Comparison of ENCODE assay signal across 13 mouse cellular contexts in genomic region chr3:122296979-122297378, GRCm38 (mm10). TPM values are rescaled to one million over a fixed set of nuclear protein-coding genes. Genes with fewer than 3 reads are reported as not detected.
DNase-seq lines count a peak whose midpoint lies in the region; ATAC-seq and TF ChIP-seq lines count a peak whose summit lies in the region.
"Had no signal": no experiment of that assay in that cellular context is flagged by ENCODE, and none has a peak within 500 bp of the region (broad histone marks: within the 10 kb centered on the region; RNA-seq: fewer than 3 reads in every experiment).

No protein-coding gene starts in this region.

- 51% methylated on average over 5 of the region's 5 CpGs for WGBS in midbrain, embryonic 14.5 days
- WGBS in midbrain, embryonic 15.5 days, result 55% methylated on average over 5 of the region's 5 CpGs
- WGBS in hindbrain, embryonic 13.5 days, result 55% methylated on average over 5 of the region's 5 CpGs
- WGBS in kidney, adult 2 months, result 70% methylated on average over 5 of the region's 5 CpGs

- H3K9ac ChIP-seq in midbrain, embryonic 14.5 days (replicated peaks; ENCODE audit: low read length), result no peak overlapping the region
- no peak overlapping the region for H3K9ac ChIP-seq in midbrain, embryonic 15.5 days
- no peak overlapping the region for H3K9ac ChIP-seq in hindbrain, embryonic 13.5 days
- H3K9ac ChIP-seq: embryonic facial prominence, embryonic 13.5 days; heart, embryonic 12.5 days; hindbrain, embryonic 15.5 days had no signal

- no peaks in the 10 kb centered on the region for H3K27me3 ChIP-seq in midbrain, embryonic 14.5 days (ENCODE audit: control insufficient read depth, insufficient read depth, low read length)
- H3K27me3 ChIP-seq in midbrain, embryonic 15.5 days (replicated peaks), result no peaks in the 10 kb centered on the region
- H3K27me3 ChIP-seq in testis, adult 2 months (ENCODE audit: control insufficient read depth, insufficient read depth, low read length), result no peaks in the 10 kb centered on the region
- no peaks in the 10 kb centered on the region for H3K27me3 ChIP-seq in hindbrain, embryonic 13.5 days
- no peaks in the 10 kb centered on the region for H3K27me3 ChIP-seq in kidney, adult 2 months (replicated peaks; ENCODE audit: control insufficient read depth, insufficient read depth, low read length)
- H3K27me3 ChIP-seq: embryonic facial prominence, embryonic 13.5 days; hindbrain, embryonic 15.5 days had no signal

- no peak overlapping the region for H3K27ac ChIP-seq in midbrain, embryonic 14.5 days (replicated peaks; ENCODE audit: low read depth, low read length)
- no peak overlapping the region for H3K27ac ChIP-seq in midbrain, embryonic 15.5 days
- no peak overlapping the region; the same call in 1 of the 2 replicates for H3K27ac ChIP-seq in testis, adult 2 months (ENCODE audit: control insufficient read depth, insufficient read depth, low read depth, low read length)
- H3K27ac ChIP-seq in hindbrain, embryonic 13.5 days, result no peak overlapping the region
- H3K27ac ChIP-seq in kidney, adult 2 months (ENCODE audit: insufficient read depth, low read depth, low read length), result no peak overlapping the region
- H3K27ac ChIP-seq: embryonic facial prominence, embryonic 13.5 days; hindbrain, embryonic 15.5 days; kidney, postnatal 0 days had no signal

- ATAC-seq in midbrain, embryonic 14.5 days (ENCODE audit: low FRiP score, low TSS enrichment), result no peak
- ATAC-seq in midbrain, embryonic 15.5 days (replicated peaks), result no peak
- no peak for ATAC-seq in hindbrain, embryonic 13.5 days (ENCODE audit: low FRiP score)

- H3K9me3 ChIP-seq in midbrain, embryonic 14.5 days (ENCODE audit: control insufficient read depth, low read length), result no peaks in the 10 kb centered on the region
- no peaks in the 10 kb centered on the region for H3K9me3 ChIP-seq in midbrain, embryonic 15.5 days
- H3K9me3 ChIP-seq in hindbrain, embryonic 13.5 days, result no peaks in the 10 kb centered on the region
- H3K9me3 ChIP-seq: embryonic facial prominence, embryonic 13.5 days; heart, embryonic 12.5 days; hindbrain, embryonic 15.5 days had no signal

- H3K36me3 ChIP-seq in midbrain, embryonic 14.5 days (ENCODE audit: control insufficient read depth, insufficient read depth, low read length), result no peaks in the 10 kb centered on the region
- H3K36me3 ChIP-seq in midbrain, embryonic 15.5 days (replicated peaks), result no peaks in the 10 kb centered on the region
- H3K36me3 ChIP-seq in testis, adult 2 months (ENCODE audit: control insufficient read depth, insufficient read depth, low read length), result no peaks in the 10 kb centered on the region; the same call in 1 of the 2 replicates
- H3K36me3 ChIP-seq in hindbrain, embryonic 13.5 days, result no peaks in the 10 kb centered on the region
- no peaks in the 10 kb centered on the region for H3K36me3 ChIP-seq in kidney, adult 2 months (ENCODE audit: control insufficient read depth, insufficient read depth, low read length)
- H3K36me3 ChIP-seq: embryonic facial prominence, embryonic 13.5 days; heart, embryonic 12.5 days; hindbrain, embryonic 15.5 days had no signal

- DNase-seq in cerebellum, postnatal 25 days, result peak; percentile 21 to 38
- DNase-seq in cerebellum, adult 9-10 months, result no peak
- DNase-seq in midbrain, embryonic 14.5 days, result peak; percentile 32
- peak; percentile 63 for DNase-seq in brain, adult 2 months (ENCODE audit: low read depth, low spot score)
- DNase-seq in kidney, adult 2 months, result no peak

- H3K4me1 ChIP-seq in midbrain, embryonic 14.5 days (ENCODE audit: control insufficient read depth, insufficient read depth, low read length), result peaks cover 20% of the 10 kb centered on the region
- peaks cover 28% of the 10 kb centered on the region for H3K4me1 ChIP-seq in midbrain, embryonic 15.5 days
- H3K4me1 ChIP-seq in testis, adult 2 months (ENCODE audit: control insufficient read depth, insufficient read depth, low read length), result peaks cover 9% of the 10 kb centered on the region
- peaks cover 51% of the 10 kb centered on the region for H3K4me1 ChIP-seq in hindbrain, embryonic 13.5 days (replicated peaks)
- no peaks in the 10 kb centered on the region; the same call in 1 of the 2 replicates for H3K4me1 ChIP-seq in kidney, adult 2 months (ENCODE audit: control insufficient read depth, insufficient read depth, low read length)

- no peak overlapping the region for H3K4me2 ChIP-seq in midbrain, embryonic 14.5 days (ENCODE audit: low read length)
- no peak overlapping the region for H3K4me2 ChIP-seq in midbrain, embryonic 15.5 days
- no peak overlapping the region for H3K4me2 ChIP-seq in hindbrain, embryonic 13.5 days
- H3K4me2 ChIP-seq: embryonic facial prominence, embryonic 13.5 days; heart, embryonic 12.5 days; hindbrain, embryonic 15.5 days; liver, embryonic 11.5 days had no signal

- TF ChIP-seq CTCF in testis, adult 2 months (IDR thresholded peaks at IDR 0.05; ENCODE audit: control insufficient read depth, insufficient read depth, insufficient replicate concordance, low read depth, low read length), result no peak
- TF ChIP-seq CTCF in kidney, adult 2 months (conservative IDR thresholded peaks at IDR 0.05; ENCODE audit: insufficient read depth, insufficient read length, low read depth, low read length), result no peak

- no peak for TF ChIP-seq POLR2A in testis, adult 2 months (IDR thresholded peaks at IDR 0.05; ENCODE audit: control insufficient read depth, low read depth, low read length)
- TF ChIP-seq POLR2A in kidney, adult 2 months (IDR thresholded peaks at IDR 0.05; ENCODE audit: low read depth, low read length), result no peak

- H3K4me3 ChIP-seq in midbrain, embryonic 14.5 days (replicated peaks; ENCODE audit: low read depth, low read length), result no peak overlapping the region
- no peak overlapping the region for H3K4me3 ChIP-seq in midbrain, embryonic 15.5 days
- H3K4me3 ChIP-seq in testis, adult 2 months (ENCODE audit: control insufficient read depth, low read depth, low read length), result peak overlapping the region; percentile 12
- H3K4me3 ChIP-seq in hindbrain, embryonic 13.5 days, result no peak overlapping the region
- no peak overlapping the region for H3K4me3 ChIP-seq in kidney, adult 2 months (ENCODE audit: insufficient read depth, low read depth, low read length)
- H3K4me3 ChIP-seq: embryonic facial prominence, embryonic 13.5 days; heart, embryonic 12.5 days; hindbrain, embryonic 15.5 days had no signal

RNA-seq across cellular contexts. Expression of gene Bcar3, which starts 3.0 kb away (rescaled TPM):
- 6.3 and 6.4 TPM in 2 replicates for polyA plus RNA-seq in midbrain, embryonic 14.5 days (2014; fragmentation: Nextera tagmentation; extraction: Ambion mirVana)
- polyA plus RNA-seq in midbrain, embryonic 15.5 days (2015; fragmentation: Nextera tagmentation; extraction: Ambion mirVana), result 7.2 and 7.5 TPM in 2 replicates
- 11.2 and 12.5 TPM in 2 replicates for polyA plus RNA-seq in testis, adult 2 months (2012; rRNA removed)
- polyA plus RNA-seq in hindbrain, embryonic 13.5 days (2015; fragmentation: Nextera tagmentation; extraction: Ambion mirVana), result 6.1 and 7.9 TPM in 2 replicates
- 41.3 and 45.1 TPM in 2 replicates for polyA plus RNA-seq in kidney, adult 2 months (2012; rRNA removed)

RNA-seq across cellular contexts. Expression of gene Dnttip2, which starts 22.8 kb away (rescaled TPM):
- polyA plus RNA-seq in midbrain, embryonic 14.5 days (2014; fragmentation: Nextera tagmentation; extraction: Ambion mirVana), result 48.5 and 57.6 TPM in 2 replicates
- 43.9 and 45.2 TPM in 2 replicates for polyA plus RNA-seq in midbrain, embryonic 15.5 days (2015; fragmentation: Nextera tagmentation; extraction: Ambion mirVana)
- polyA plus RNA-seq in testis, adult 2 months (2012; rRNA removed), result 13.1 and 14.2 TPM in 2 replicates
- polyA plus RNA-seq in hindbrain, embryonic 13.5 days (2015; fragmentation: Nextera tagmentation; extraction: Ambion mirVana), result 58.2 and 59.6 TPM in 2 replicates
- 6.6 and 7.9 TPM in 2 replicates for polyA plus RNA-seq in kidney, adult 2 months (2012; rRNA removed)

RNA-seq across cellular contexts. Expression of gene Gclm, which starts 51.6 kb away (rescaled TPM):
- polyA plus RNA-seq in midbrain, embryonic 14.5 days (2014; fragmentation: Nextera tagmentation; extraction: Ambion mirVana), result 42.5 and 54.5 TPM in 2 replicates
- 40.3 and 45.8 TPM in 2 replicates for polyA plus RNA-seq in midbrain, embryonic 15.5 days (2015; fragmentation: Nextera tagmentation; extraction: Ambion mirVana)
- polyA plus RNA-seq in testis, adult 2 months (2012; rRNA removed), result 31.7 and 32.7 TPM in 2 replicates
- polyA plus RNA-seq in hindbrain, embryonic 13.5 days (2015; fragmentation: Nextera tagmentation; extraction: Ambion mirVana), result 46.7 and 56.4 TPM in 2 replicates
- polyA plus RNA-seq in kidney, adult 2 months (2012; rRNA removed), result 227 and 313 TPM in 2 replicates

Comparison
In these comparisons a context has a peak if more than half of its experiments do, and no peak if none do; other contexts are left out.
1. DNase-seq: peak in cerebellum, postnatal 25 days (2 of 2), midbrain, embryonic 14.5 days (single experiment) and brain, adult 2 months (single experiment); none in cerebellum, adult 9-10 months (single experiment) and kidney, adult 2 months (single experiment).